Mouse (Mus musculus): Measurements from ENCODE around the gene Sec14l3. TPM values are rescaled to one million over a fixed set of nuclear protein-coding genes. Genes with fewer than 3 reads are reported as not detected.
A peak's percentile ranks its signal among the peaks of the same experiment; 100 is the strongest.
"Not testable (repeated sequence)": the region's sequence is repeated elsewhere in the genome, so short reads cannot be mapped to it uniquely, and the experiment has no call there.

The Sec14l3 gene
- polyA plus RNA-seq, 1 experiment = 735 TPM

- TF ChIP-seq POLR2A (IDR thresholded peaks at IDR 0.05; ENCODE audit: borderline replicate concordance, extremely low read depth, low read depth, low read length) (peak; percentile 95; the same call in 1 of the 2 replicates), CTCF (IDR thresholded peaks at IDR 0.05; ENCODE audit: insufficient read depth, low read length) (no peak)
- 3% methylated on average over 45 of the region's 45 CpGs for WGBS
- Histone ChIP-seq H3K4me1 (ENCODE audit: control insufficient read depth, insufficient read depth, low read length) (peaks cover 5% of the 10 kb centered on the region), H3K4me3 (replicated peaks; ENCODE audit: extremely low read depth, low read depth, low read length) (peak overlapping the region; percentile 62)
- DNase-seq = peak; percentile 95
Measured at GRCm38 (mm10) chr11:4096054-4096984, 31.7 kb downstream of the Sec14l3 start.

- no peak for DNase-seq
- peaks cover 5% of the 10 kb centered on the region for H3K4me1 ChIP-seq (ENCODE audit: control insufficient read depth, insufficient read depth, low read length)
- 24% methylated on average over 10 of the region's 10 CpGs for WGBS
- peak overlapping the region; percentile 62 for H3K4me3 ChIP-seq (replicated peaks; ENCODE audit: extremely low read depth, low read depth, low read length)
- TF ChIP-seq POLR2A (IDR thresholded peaks at IDR 0.05; ENCODE audit: borderline replicate concordance, extremely low read depth, low read depth, low read length) = no peak
- TF ChIP-seq CTCF (IDR thresholded peaks at IDR 0.05; ENCODE audit: insufficient read depth, low read length) = no peak
Measured at GRCm38 (mm10) chr11:4097091-4097621, 32.5 kb downstream of the Sec14l3 start.

GRCm38 (mm10) chr11:4098120-4098519, 33.5 kb downstream of the Sec14l3 start:
- Histone ChIP-seq H3K4me1 (ENCODE audit: control insufficient read depth, insufficient read depth, low read length) (peaks cover 5% of the 10 kb centered on the region), H3K4me3 (replicated peaks; ENCODE audit: extremely low read depth, low read depth, low read length) (no peak overlapping the region)
- no peak for DNase-seq
- WGBS = 56% methylated on average over 8 of the region's 8 CpGs
- no peak for TF ChIP-seq CTCF (IDR thresholded peaks at IDR 0.05; ENCODE audit: insufficient read depth, low read length)
- TF ChIP-seq POLR2A (IDR thresholded peaks at IDR 0.05; ENCODE audit: borderline replicate concordance, extremely low read depth, low read depth, low read length) = no peak

GRCm38 (mm10) chr11:4098816-4099215, 34.2 kb downstream of the Sec14l3 start:
- Histone ChIP-seq H3K4me3 (replicated peaks; ENCODE audit: extremely low read depth, low read depth, low read length) (no peak overlapping the region), H3K4me1 (ENCODE audit: control insufficient read depth, insufficient read depth, low read length) (peaks cover 5% of the 10 kb centered on the region)
- no peak for DNase-seq
- no peak for TF ChIP-seq POLR2A (IDR thresholded peaks at IDR 0.05; ENCODE audit: borderline replicate concordance, extremely low read depth, low read depth, low read length)
- TF ChIP-seq CTCF (IDR thresholded peaks at IDR 0.05; ENCODE audit: insufficient read depth, low read length) = no peak
- WGBS = 60% methylated on average over 7 of the region's 7 CpGs

GRCm38 (mm10) chr11:4099447-4099846, 34.8 kb downstream of the Sec14l3 start:
- DNase-seq = no peak
- TF ChIP-seq POLR2A (IDR thresholded peaks at IDR 0.05; ENCODE audit: borderline replicate concordance, extremely low read depth, low read depth, low read length) (no peak), CTCF (IDR thresholded peaks at IDR 0.05; ENCODE audit: insufficient read depth, low read length) (no peak)
- WGBS = 82% methylated on average over 3 of the region's 3 CpGs
- Histone ChIP-seq H3K4me1 (ENCODE audit: control insufficient read depth, insufficient read depth, low read length) (peaks cover 5% of the 10 kb centered on the region), H3K4me3 (replicated peaks; ENCODE audit: extremely low read depth, low read depth, low read length) (no peak overlapping the region)

GRCm38 (mm10) chr11:4101851-4102250, 37.2 kb downstream of the Sec14l3 start:
- whole genome bisulfite sequencing = 74% methylated on average over 5 of the region's 5 CpGs
- Histone ChIP-seq H3K4me3 (replicated peaks; ENCODE audit: extremely low read depth, low read depth, low read length) (no peak overlapping the region), H3K4me1 (ENCODE audit: control insufficient read depth, insufficient read depth, low read length) (peaks cover 5% of the 10 kb centered on the region)
- no peak for TF ChIP-seq CTCF (IDR thresholded peaks at IDR 0.05; ENCODE audit: insufficient read depth, low read length)
- no peak for TF ChIP-seq POLR2A (IDR thresholded peaks at IDR 0.05; ENCODE audit: borderline replicate concordance, extremely low read depth, low read depth, low read length)
- DNase-seq = no peak

- no peaks in the 10 kb centered on the region for H3K4me1 ChIP-seq (ENCODE audit: control insufficient read depth, insufficient read depth, low read length)
- no peak for DNase-seq
- TF ChIP-seq CTCF (IDR thresholded peaks at IDR 0.05; ENCODE audit: insufficient read depth, low read length) (no peak), POLR2A (IDR thresholded peaks at IDR 0.05; ENCODE audit: borderline replicate concordance, extremely low read depth, low read depth, low read length) (no peak)
- WGBS = 73% methylated on average over 14 of the region's 14 CpGs
- H3K4me3 ChIP-seq (replicated peaks; ENCODE audit: extremely low read depth, low read depth, low read length) = no peak overlapping the region
Measured at GRCm38 (mm10) chr11:4103522-4103921, 38.9 kb downstream of the Sec14l3 start.

GRCm38 (mm10) chr11:4104989-4105388, 40.3 kb downstream of the Sec14l3 start:
- TF ChIP-seq POLR2A (IDR thresholded peaks at IDR 0.05; ENCODE audit: borderline replicate concordance, extremely low read depth, low read depth, low read length) (no peak), CTCF (IDR thresholded peaks at IDR 0.05; ENCODE audit: insufficient read depth, low read length) (no peak)
- Histone ChIP-seq H3K4me3 (replicated peaks; ENCODE audit: extremely low read depth, low read depth, low read length) (no peak overlapping the region), H3K4me1 (ENCODE audit: control insufficient read depth, insufficient read depth, low read length) (no peaks in the 10 kb centered on the region)
- no peak for DNase-seq
- 86% methylated on average over 5 of the region's 5 CpGs for WGBS

GRCm38 (mm10) chr11:4105444-4105843, 40.8 kb downstream of the Sec14l3 start:
- Histone ChIP-seq H3K4me1 (ENCODE audit: control insufficient read depth, insufficient read depth, low read length) (no peaks in the 10 kb centered on the region), H3K4me3 (replicated peaks; ENCODE audit: extremely low read depth, low read depth, low read length) (no peak overlapping the region)
- DNase-seq = no peak
- 80% methylated on average over 6 of the region's 6 CpGs for WGBS
- TF ChIP-seq CTCF (IDR thresholded peaks at IDR 0.05; ENCODE audit: insufficient read depth, low read length) (no peak), POLR2A (IDR thresholded peaks at IDR 0.05; ENCODE audit: borderline replicate concordance, extremely low read depth, low read depth, low read length) (no peak)

- H3K4me1 ChIP-seq (ENCODE audit: control insufficient read depth, insufficient read depth, low read length); DNase-seq; H3K4me3 ChIP-seq (replicated peaks; ENCODE audit: extremely low read depth, low read depth, low read length): not testable (repeated sequence)
- 93% methylated on average over 6 of the region's 6 CpGs for WGBS
Measured at GRCm38 (mm10) chr11:4107901-4108300, 43.3 kb downstream of the Sec14l3 start.

Measured in lung, adult 2 months (tissue).